Mouse (Mus musculus): ENCODE results near the gene Etv6.

Gene Etv6

GRCm38 (mm10) chr6:134171906-134172728, 136.6 kb downstream of the Etv6 start:
- no peak for DNase-seq (ENCODE audit: low spot score)

GRCm38 (mm10) chr6:134173439-134173838, 137.9 kb downstream of the Etv6 start:
- no peak for DNase-seq (ENCODE audit: low spot score)

- no peak for DNase-seq (ENCODE audit: low spot score)
Measured at GRCm38 (mm10) chr6:134175059-134175458, 139.6 kb downstream of the Etv6 start.

DNA sequence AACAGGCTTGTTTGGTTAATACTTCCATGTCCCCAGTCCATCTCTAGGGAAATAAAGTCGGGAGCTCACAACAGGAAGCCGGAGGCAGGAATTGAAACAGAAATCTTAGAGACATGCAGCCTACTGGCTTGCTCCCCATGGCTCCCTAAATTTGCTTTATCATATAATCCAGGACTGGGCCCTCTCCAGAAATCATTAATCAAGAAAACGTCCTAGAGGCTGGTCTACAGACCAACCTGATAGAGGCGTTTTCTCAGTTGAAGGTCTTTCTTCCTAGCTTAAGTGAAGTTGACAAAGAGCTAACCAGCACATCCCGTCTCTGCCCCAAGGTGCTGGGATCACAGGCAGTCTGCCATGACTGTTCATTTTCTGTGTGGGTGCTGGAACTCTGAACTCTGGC, 141.7 kb downstream of the Etv6 start:
- DNase-seq (ENCODE audit: low spot score): no peak

- no peak for DNase-seq (ENCODE audit: low spot score)
Measured at GRCm38 (mm10) chr6:134182301-134182948, 146.9 kb downstream of the Etv6 start.

DNA sequence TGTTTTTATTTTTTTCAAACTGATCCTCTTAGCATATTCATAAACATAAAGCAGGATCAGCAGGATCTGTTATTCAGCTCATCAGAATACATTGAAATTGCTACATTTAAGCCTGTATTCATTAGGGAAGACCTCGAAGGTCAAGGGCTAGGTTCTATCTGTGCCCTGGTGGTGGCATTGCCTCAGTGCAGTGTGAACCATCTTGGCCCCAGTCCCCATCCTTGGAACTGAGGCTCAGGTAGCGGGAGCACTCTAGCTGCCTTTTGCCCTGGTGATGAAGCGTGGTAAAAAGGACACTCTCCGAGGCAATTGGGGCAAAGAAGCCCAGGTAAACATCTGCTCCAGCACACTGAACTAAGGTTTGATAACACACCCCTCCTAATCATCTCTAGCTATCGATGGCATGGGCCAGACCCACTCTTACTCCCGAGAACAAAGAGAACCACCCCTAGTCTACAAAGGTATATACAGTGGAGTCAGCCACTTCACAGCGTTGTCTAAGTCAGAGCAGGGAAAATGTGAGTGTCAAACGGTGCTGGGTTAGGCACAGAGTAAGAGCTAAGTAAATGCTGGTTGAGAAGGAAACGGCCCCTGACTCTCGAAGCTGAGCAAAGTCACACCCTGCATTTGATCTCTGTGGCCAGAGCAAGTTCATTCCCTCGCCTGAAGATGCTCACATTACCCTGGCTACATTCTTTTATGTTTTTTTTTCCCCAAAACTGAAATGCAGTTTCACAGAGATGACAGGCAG, 148.3 kb downstream of the Etv6 start:
- no peak for DNase-seq (ENCODE audit: low spot score)

DNA sequence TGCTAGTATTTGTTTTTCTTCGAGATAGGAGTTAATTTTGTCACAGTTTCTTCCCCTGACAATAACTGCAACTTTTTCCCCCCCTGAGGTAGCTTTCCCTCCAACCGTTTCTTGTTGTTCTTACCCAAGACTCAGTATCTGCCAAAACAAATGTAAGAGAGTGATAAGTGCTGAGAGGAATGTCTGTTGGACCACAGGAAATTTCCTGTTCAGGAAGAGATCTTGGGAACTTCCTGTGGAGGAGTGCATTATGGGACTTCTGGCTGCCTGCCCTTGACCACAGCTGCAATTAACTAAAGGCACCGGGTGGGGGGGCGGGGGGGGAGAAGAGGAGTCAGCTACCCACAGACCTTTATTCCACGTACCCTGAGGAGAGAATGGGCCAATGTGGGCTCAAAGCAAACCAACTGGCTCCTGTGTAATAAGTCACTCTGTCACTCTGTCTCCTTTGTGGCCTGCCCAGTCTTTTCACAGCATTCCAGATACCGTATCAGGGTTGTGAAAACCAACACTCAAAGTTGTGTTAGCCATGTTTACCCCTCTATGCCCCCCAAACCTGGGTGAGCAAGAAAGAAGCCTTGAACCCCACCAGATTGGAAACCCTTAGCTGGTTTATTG, 150.9 kb downstream of the Etv6 start:
- DNase-seq (ENCODE audit: low spot score): no peak

DNA sequence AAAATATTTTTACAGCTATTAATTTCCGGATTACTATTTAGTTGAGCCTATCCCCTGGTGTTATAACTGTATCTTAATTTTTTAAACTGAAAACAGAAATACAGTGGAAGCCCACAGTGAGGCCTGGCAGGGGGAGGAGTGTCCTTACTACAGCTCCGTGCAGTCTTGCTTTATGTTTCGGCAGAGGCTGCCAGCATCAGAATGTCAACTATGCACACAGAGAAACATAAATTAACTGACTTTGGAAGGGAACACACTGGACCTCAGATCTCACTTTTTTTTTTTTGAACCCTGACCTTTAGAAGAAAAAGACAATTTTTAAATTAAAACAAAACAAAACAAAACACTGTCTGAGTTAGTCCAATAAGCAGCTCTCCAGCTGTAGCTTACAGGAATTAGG, 153.2 kb downstream of the Etv6 start:
- no peak for DNase-seq (ENCODE audit: low spot score)

GRCm38 (mm10) chr6:134189174-134189573, 153.7 kb downstream of the Etv6 start:
- no peak for DNase-seq (ENCODE audit: low spot score)

- no peak for DNase-seq (ENCODE audit: low spot score)
Measured at GRCm38 (mm10) chr6:134189575-134190132, 154.2 kb downstream of the Etv6 start.

GRCm38 (mm10) chr6:134190597-134191278, 155.2 kb downstream of the Etv6 start:
- no peak for DNase-seq (ENCODE audit: low spot score)

DNA sequence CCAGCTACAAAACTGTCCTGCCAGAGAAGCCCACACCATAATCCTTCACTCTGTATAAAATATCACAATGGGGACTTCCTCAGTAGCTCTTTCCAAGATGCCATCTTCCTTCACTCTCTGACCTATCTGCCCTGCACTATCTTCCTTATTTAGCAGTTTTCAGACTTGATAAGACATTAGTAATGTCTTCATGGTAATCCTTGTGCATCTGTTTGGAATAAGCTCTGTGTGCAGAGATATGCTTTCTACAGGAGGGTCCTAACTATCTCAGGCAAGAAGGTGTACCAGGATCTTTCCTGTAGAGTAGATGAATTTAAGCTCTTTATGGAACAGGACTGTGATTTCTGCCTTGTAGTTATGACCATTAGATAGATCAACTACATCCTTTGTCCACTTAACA, 157.2 kb downstream of the Etv6 start:
- DNase-seq (ENCODE audit: low spot score): no peak

GRCm38 (mm10) chr6:134199895-134200294, 164.4 kb downstream of the Etv6 start:
- DNase-seq (ENCODE audit: low spot score): no peak

GRCm38 (mm10) chr6:134200577-134200976, 165.1 kb downstream of the Etv6 start:
- DNase-seq (ENCODE audit: low spot score): no peak

- no peak for DNase-seq (ENCODE audit: low spot score)
Measured at GRCm38 (mm10) chr6:134202176-134202575, 166.7 kb downstream of the Etv6 start.

DNA sequence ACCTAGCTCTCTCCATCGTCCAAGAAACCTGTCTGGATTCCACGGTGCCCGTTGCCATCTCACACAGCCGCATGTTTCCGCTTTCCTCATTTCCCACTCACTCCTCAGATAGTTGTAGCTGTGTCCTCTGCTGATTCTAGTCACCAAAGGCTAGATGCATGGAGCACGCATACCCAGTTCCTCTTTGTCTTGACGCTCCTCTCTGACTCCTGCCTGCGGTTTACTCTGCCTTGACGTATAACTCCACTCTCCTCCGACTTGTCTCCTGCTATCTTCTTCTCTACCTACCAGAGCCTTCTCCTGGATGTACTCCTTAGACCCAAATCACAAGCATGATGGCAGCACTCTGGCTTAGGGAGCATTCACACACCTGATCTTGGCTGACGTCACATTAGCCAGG, 169.7 kb downstream of the Etv6 start:
- DNase-seq (ENCODE audit: low spot score): no peak

GRCm38 (mm10) chr6:134205726-134206125, 170.2 kb downstream of the Etv6 start:
- no peak for DNase-seq (ENCODE audit: low spot score)

DNA sequence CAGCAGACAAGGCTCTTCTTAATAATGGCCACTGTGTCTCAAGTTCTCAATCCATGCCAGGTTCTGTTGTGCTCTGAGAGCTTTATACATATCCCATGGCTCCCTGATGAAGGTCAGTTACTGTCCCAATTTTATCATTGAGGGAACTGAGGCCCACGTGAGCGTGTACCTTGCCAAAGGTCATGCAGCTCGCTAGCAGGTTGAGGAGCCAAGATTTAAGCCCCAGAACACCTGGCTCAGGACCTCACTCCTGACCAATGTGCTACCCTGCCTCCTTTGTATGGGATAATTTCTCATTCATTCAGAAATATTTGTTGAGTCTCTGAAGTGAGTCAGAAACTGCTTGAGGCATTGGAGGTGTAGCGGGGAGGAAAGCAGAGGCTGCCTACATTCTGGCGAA, 170.8 kb downstream of the Etv6 start:
- no peak for DNase-seq (ENCODE audit: low spot score)

DNA sequence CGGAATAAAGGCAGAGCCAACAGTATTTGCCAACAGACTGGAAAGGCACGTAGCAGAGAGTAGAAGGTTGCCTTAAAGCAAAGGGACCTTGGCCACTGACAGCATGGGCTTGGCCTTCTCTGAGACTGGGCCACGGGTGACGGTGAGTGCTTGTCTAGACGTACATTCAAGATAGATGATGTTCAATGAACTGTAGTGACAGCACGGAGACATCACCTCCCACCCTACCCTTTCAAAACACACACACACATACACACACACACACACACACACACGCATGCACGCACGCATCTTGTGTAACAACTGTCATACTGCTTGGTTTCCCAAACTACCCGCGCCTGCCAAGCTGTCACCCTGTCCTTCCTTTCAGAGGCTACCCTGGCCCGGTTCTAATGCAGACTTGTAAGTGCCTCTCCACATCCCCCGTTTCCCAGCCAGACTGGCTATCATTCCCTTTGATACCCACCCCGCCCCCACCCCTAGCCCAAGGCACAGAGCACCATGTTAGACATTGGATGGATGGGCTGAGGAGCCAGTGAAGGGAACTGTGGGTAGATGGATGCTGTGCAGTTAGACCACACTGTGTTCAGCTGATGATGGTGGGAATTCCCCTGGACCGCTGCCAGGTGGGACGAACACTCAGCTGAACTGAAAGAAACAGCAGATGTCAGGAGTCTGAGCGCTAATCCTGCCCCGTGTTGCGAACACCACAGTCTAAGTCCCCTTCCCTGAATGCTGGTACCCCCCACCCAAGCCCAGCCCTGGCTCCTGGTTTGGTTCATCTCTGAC, 172.1 kb downstream of the Etv6 start:
- peak; percentile 24 for DNase-seq (ENCODE audit: low spot score)

GRCm38 (mm10) chr6:134208180-134208952, 172.9 kb downstream of the Etv6 start:
- DNase-seq (ENCODE audit: low spot score): no peak

Measured in T-cell, adult 2 months (primary cell).